Mouse (Mus musculus): Measurements from ENCODE around the gene Pou1f1. TPM values are rescaled to one million over a fixed set of nuclear protein-coding genes. Genes with fewer than 3 reads are reported as not detected.

The Pou1f1 gene
- polyA plus RNA-seq (2014; fragmentation: Nextera tagmentation; extraction: Ambion mirVana): not detected in 2 replicates

DNA sequence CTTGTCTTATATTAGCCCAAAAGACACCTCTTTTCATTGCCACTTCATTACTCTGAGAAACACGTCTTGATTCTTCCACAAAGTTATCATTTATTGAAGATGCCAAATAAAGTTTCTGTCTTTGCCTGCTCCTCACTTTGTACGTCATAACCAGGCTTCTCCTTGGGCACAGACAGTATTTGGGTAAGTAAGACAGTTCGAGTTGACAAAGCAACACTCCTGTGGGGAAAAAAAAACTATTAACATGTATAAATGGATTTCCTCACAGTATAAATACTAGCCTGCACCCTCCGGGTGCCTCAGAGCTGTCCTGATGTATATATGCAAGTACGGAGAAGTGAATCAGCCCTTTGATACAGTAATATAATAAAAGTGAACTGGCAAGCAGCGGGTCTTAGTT lies at the start of gene Pou1f1:
Pou1f1 (plus strand) TSS at position 301 of the 400 bp plus-strand sequence.
- H3K4me1 ChIP-seq (ENCODE audit: control insufficient read depth, insufficient read depth, low read length): no peaks in the 10 kb centered on the region
- no peak within 1 kb of the TSS for H3K9ac ChIP-seq (ENCODE audit: low read depth, low read length)
- H3K27me3 ChIP-seq (ENCODE audit: control insufficient read depth, insufficient read depth, low read length): no peaks in the 10 kb centered on the region
- H3K4me3 ChIP-seq (ENCODE audit: low read length): no peak within 1 kb of the TSS
- no peak within 1 kb of the TSS for H3K27ac ChIP-seq (ENCODE audit: low read depth, low read length)
- no peaks in the 10 kb centered on the region for H3K9me3 ChIP-seq (ENCODE audit: control insufficient read depth, low read length)
- ATAC-seq (ENCODE audit: low FRiP score, low TSS enrichment): no peak
- WGBS: 83% methylated on average over 6 of the region's 6 CpGs
- no peaks in the 10 kb centered on the region for H3K36me3 ChIP-seq (ENCODE audit: control insufficient read depth, insufficient read depth, low read length)
- H3K4me2 ChIP-seq (replicated peaks; ENCODE audit: low read depth, low read length): no peak within 1 kb of the TSS

DNA sequence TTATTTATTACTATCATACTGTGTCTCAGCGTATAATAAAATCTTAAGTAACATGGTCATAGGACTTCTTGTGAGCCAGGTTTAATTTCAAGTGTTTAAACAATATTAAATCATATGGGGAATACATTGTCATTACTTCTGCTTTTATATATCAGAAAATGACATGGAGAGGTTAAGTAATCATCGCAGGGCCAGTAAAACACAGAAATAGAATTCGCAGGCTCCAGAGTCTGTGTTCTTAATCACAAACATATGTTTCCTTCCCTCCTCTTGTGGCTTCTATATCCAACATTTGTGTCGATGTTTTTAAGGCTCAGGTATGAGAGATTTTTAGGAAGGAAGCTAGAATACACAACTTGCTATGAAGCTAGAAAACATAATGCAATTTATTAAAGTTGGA lies 49.7 kb upstream of the Pou1f1 start:
- Histone ChIP-seq H3K9me3 (ENCODE audit: control insufficient read depth, low read length) (no peaks in the 10 kb centered on the region), H3K27me3 (ENCODE audit: control insufficient read depth, insufficient read depth, low read length) (no peaks in the 10 kb centered on the region), H3K9ac (ENCODE audit: low read depth, low read length) (no peak overlapping the region), H3K4me2 (replicated peaks; ENCODE audit: low read depth, low read length) (no peak overlapping the region), H3K4me3 (ENCODE audit: low read length) (no peak overlapping the region), H3K27ac (ENCODE audit: low read depth, low read length) (no peak overlapping the region), H3K4me1 (ENCODE audit: control insufficient read depth, insufficient read depth, low read length) (no peaks in the 10 kb centered on the region), H3K36me3 (ENCODE audit: control insufficient read depth, insufficient read depth, low read length) (no peaks in the 10 kb centered on the region)
- ATAC-seq (ENCODE audit: low FRiP score, low TSS enrichment): no peak
- 59% methylated on average over 4 of the region's 4 CpGs for WGBS

GRCm38 (mm10) chr16:65472472-65473001 lies 47.8 kb upstream of the Pou1f1 start:
- Histone ChIP-seq H3K27ac (ENCODE audit: low read depth, low read length) (no peak overlapping the region), H3K9me3 (ENCODE audit: control insufficient read depth, low read length) (no peaks in the 10 kb centered on the region), H3K4me3 (ENCODE audit: low read length) (no peak overlapping the region), H3K4me1 (ENCODE audit: control insufficient read depth, insufficient read depth, low read length) (no peaks in the 10 kb centered on the region), H3K36me3 (ENCODE audit: control insufficient read depth, insufficient read depth, low read length) (no peaks in the 10 kb centered on the region), H3K9ac (ENCODE audit: low read depth, low read length) (no peak overlapping the region), H3K27me3 (ENCODE audit: control insufficient read depth, insufficient read depth, low read length) (no peaks in the 10 kb centered on the region), H3K4me2 (replicated peaks; ENCODE audit: low read depth, low read length) (no peak overlapping the region)
- WGBS: 24% methylated on average over 5 of the region's 5 CpGs
- ATAC-seq (ENCODE audit: low FRiP score, low TSS enrichment): 0 out of 2 replicates have a peak, but pooled peaks have one; percentile 49

DNA sequence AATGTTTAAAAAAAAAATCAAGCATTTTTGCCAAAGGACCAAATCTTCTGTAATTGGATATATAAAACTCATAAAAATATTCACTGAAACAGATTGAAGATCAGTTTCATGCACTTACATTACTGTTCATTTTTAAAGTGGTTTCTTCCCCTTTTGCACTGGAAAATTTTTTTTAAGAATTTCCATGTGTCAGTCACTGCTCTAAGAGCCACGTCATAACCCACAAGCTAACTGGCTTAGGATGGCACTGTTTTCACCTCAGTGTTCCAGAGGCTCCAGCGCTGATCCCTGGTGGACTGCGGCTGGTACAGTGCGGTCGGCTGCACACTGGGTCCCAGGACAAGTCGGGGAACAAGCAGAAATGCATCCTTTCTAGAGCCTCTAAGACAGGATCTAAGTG lies 34.6 kb upstream of the Pou1f1 start:
- Histone ChIP-seq H3K4me3 (ENCODE audit: low read length) (no peak overlapping the region), H3K9me3 (ENCODE audit: control insufficient read depth, low read length) (no peaks in the 10 kb centered on the region), H3K4me2 (replicated peaks; ENCODE audit: low read depth, low read length) (no peak overlapping the region), H3K36me3 (ENCODE audit: control insufficient read depth, insufficient read depth, low read length) (no peaks in the 10 kb centered on the region), H3K27ac (ENCODE audit: low read depth, low read length) (no peak overlapping the region), H3K9ac (ENCODE audit: low read depth, low read length) (no peak overlapping the region), H3K4me1 (ENCODE audit: control insufficient read depth, insufficient read depth, low read length) (no peaks in the 10 kb centered on the region), H3K27me3 (ENCODE audit: control insufficient read depth, insufficient read depth, low read length) (no peaks in the 10 kb centered on the region)
- 90% methylated on average over 6 of the region's 6 CpGs for WGBS
- no peak for ATAC-seq (ENCODE audit: low FRiP score, low TSS enrichment)

- no peak overlapping the region for H3K9ac ChIP-seq (ENCODE audit: low read depth, low read length)
- no peak overlapping the region for H3K27ac ChIP-seq (ENCODE audit: low read depth, low read length)
- 59% methylated on average over 5 of the region's 5 CpGs for WGBS
- H3K4me2 ChIP-seq (replicated peaks; ENCODE audit: low read depth, low read length): no peak overlapping the region
- no peaks in the 10 kb centered on the region for H3K9me3 ChIP-seq (ENCODE audit: control insufficient read depth, low read length)
- no peak for ATAC-seq (ENCODE audit: low FRiP score, low TSS enrichment)
- H3K4me3 ChIP-seq (ENCODE audit: low read length): no peak overlapping the region
- H3K27me3 ChIP-seq (ENCODE audit: control insufficient read depth, insufficient read depth, low read length): no peaks in the 10 kb centered on the region
- no peaks in the 10 kb centered on the region for H3K4me1 ChIP-seq (ENCODE audit: control insufficient read depth, insufficient read depth, low read length)
- H3K36me3 ChIP-seq (ENCODE audit: control insufficient read depth, insufficient read depth, low read length): no peaks in the 10 kb centered on the region
These were observed 24.3 kb upstream of the Pou1f1 start for GRCm38 (mm10) chr16:65496030-65496429.

- H3K9me3 ChIP-seq (ENCODE audit: control insufficient read depth, low read length): no peaks in the 10 kb centered on the region
- ATAC-seq (ENCODE audit: low FRiP score, low TSS enrichment): no peak
- no peaks in the 10 kb centered on the region for H3K4me1 ChIP-seq (ENCODE audit: control insufficient read depth, insufficient read depth, low read length)
- H3K27me3 ChIP-seq (ENCODE audit: control insufficient read depth, insufficient read depth, low read length): no peaks in the 10 kb centered on the region
- 45% methylated on average over 2 of the region's 2 CpGs for WGBS
- no peaks in the 10 kb centered on the region for H3K36me3 ChIP-seq (ENCODE audit: control insufficient read depth, insufficient read depth, low read length)
- H3K4me3 ChIP-seq (ENCODE audit: low read length): no peak overlapping the region
- no peak overlapping the region for H3K9ac ChIP-seq (ENCODE audit: low read depth, low read length)
- no peak overlapping the region for H3K4me2 ChIP-seq (replicated peaks; ENCODE audit: low read depth, low read length)
- no peak overlapping the region for H3K27ac ChIP-seq (ENCODE audit: low read depth, low read length)
These were observed 23.3 kb upstream of the Pou1f1 start for GRCm38 (mm10) chr16:65497049-65497448.

DNA sequence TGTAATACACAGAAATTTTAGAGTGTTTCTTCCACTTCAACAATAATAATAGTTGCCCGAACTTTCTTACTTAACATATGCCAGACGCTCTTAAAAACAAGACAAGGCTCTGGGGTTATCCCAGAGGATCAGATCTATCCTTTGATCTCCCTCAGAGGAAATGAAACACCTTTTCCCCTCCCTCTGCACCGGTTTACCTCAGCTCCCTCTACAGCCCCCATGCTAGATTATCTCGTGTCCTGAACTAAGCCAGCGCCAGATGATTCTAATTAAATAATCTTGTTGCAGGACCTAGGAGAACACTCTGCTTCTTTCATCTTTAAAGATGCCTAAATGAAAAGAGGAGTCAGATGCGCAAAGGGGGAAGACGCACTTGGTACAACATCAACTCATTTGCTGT lies 6.1 kb upstream of the Pou1f1 start:
- H3K4me3 ChIP-seq (ENCODE audit: low read length): no peak overlapping the region
- WGBS: 49% methylated on average over 7 of the region's 7 CpGs
- no peak for ATAC-seq (ENCODE audit: low FRiP score, low TSS enrichment)

DNA sequence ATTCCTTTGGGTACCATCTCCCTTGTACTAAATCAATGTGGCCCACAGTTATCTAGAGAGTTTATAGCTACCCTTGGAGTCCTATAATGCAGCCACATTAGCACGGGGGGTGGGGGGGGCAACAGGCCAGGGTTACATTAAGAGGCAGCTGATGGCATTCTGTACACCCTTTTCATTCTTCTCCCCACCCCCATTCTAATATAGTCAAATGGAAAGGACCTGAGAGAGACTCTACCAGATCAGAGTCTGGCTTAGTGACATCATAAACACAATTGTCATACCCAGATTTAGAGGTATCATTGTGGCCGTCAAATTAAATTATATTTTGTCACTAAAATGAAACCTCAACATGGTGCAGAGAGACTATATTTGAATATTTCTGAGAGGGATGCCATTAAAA lies 5.7 kb downstream of the Pou1f1 start:
- Histone ChIP-seq H3K4me1 (ENCODE audit: control insufficient read depth, insufficient read depth, low read length) (no peaks in the 10 kb centered on the region), H3K36me3 (ENCODE audit: control insufficient read depth, insufficient read depth, low read length) (no peaks in the 10 kb centered on the region), H3K9ac (ENCODE audit: low read depth, low read length) (no peak overlapping the region), H3K4me2 (replicated peaks; ENCODE audit: low read depth, low read length) (no peak overlapping the region), H3K27ac (ENCODE audit: low read depth, low read length) (no peak overlapping the region), H3K9me3 (ENCODE audit: control insufficient read depth, low read length) (no peaks in the 10 kb centered on the region), H3K27me3 (ENCODE audit: control insufficient read depth, insufficient read depth, low read length) (no peaks in the 10 kb centered on the region), H3K4me3 (ENCODE audit: low read length) (no peak overlapping the region)
- 88% methylated on average over 2 of the region's 2 CpGs for WGBS
- ATAC-seq (ENCODE audit: low FRiP score, low TSS enrichment): no peak

More for the DNA sequence above, 6.1 kb upstream of the Pou1f1 start:
- Histone ChIP-seq H3K4me2 (replicated peaks; ENCODE audit: low read depth, low read length) (no peak overlapping the region), H3K9me3 (ENCODE audit: control insufficient read depth, low read length) (no peaks in the 10 kb centered on the region), H3K27ac (ENCODE audit: low read depth, low read length) (no peak overlapping the region), H3K36me3 (ENCODE audit: control insufficient read depth, insufficient read depth, low read length) (no peaks in the 10 kb centered on the region), H3K27me3 (ENCODE audit: control insufficient read depth, insufficient read depth, low read length) (no peaks in the 10 kb centered on the region), H3K4me1 (ENCODE audit: control insufficient read depth, insufficient read depth, low read length) (no peaks in the 10 kb centered on the region), H3K9ac (ENCODE audit: low read depth, low read length) (no peak overlapping the region)

DNA sequence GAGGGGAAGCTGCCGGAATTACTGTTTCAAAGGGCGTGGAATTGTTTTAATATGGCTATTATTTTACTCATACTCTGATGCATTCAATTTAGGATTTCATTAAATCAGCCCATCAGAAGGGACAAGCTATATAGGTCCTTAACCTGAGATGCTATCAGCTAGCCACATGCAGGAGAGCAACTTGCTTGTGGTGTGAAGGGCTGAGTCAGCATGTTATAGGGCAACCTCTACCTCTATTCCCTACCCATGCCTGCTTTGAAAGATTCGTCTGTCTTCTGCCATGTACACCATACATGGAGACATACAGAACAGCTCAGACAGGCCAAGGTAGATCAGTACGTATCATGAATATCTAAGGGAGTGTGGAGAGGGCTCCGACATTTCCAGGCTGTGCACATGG lies 6.4 kb downstream of the Pou1f1 start:
- ATAC-seq (ENCODE audit: low FRiP score, low TSS enrichment): no peak

More for the DNA sequence above, 6.4 kb downstream of the Pou1f1 start:
- no peak overlapping the region for H3K9ac ChIP-seq (ENCODE audit: low read depth, low read length)
- no peaks in the 10 kb centered on the region for H3K36me3 ChIP-seq (ENCODE audit: control insufficient read depth, insufficient read depth, low read length)
- H3K4me2 ChIP-seq (replicated peaks; ENCODE audit: low read depth, low read length): no peak overlapping the region
- H3K27ac ChIP-seq (ENCODE audit: low read depth, low read length): no peak overlapping the region
- 85% methylated on average over 5 of the region's 5 CpGs for WGBS
- H3K27me3 ChIP-seq (ENCODE audit: control insufficient read depth, insufficient read depth, low read length): no peaks in the 10 kb centered on the region
- no peaks in the 10 kb centered on the region for H3K4me1 ChIP-seq (ENCODE audit: control insufficient read depth, insufficient read depth, low read length)
- no peak overlapping the region for H3K4me3 ChIP-seq (ENCODE audit: low read length)
- H3K9me3 ChIP-seq (ENCODE audit: control insufficient read depth, low read length): no peaks in the 10 kb centered on the region

Measured in kidney, embryonic 14.5 days (tissue).